Mouse (Mus musculus) forebrain, embryonic 10.5 days (tissue): ENCODE measurements around the gene Nol4l. TPM values are rescaled to one million over a fixed set of nuclear protein-coding genes. Genes with fewer than 3 reads are reported as not detected.
A peak's percentile ranks its signal among the peaks of the same experiment; 100 is the strongest.

Source experiments
- DNase-seq: peaks from one replicate; pipeline ENCODE4 v3.0.0-alpha.2; 2017; ENCODE audit warnings: low spot score; ENCODE audit errors: extremely low spot score
- H3K27ac ChIP-seq: fragments of 300-500 bp; sonication (generic); 2 replicates; pipeline ENCODE4 v1.5.1; 2016; ENCODE audit warnings: mild to moderate bottlenecking
- H3K27me3 ChIP-seq: fragments of 300-500 bp; sonication (generic); 2 replicates; pipeline ENCODE4 v1.6.1; 2016; ENCODE audit warnings: mild to moderate bottlenecking; ENCODE audit not compliant: poor library complexity, severe bottlenecking
- H3K36me3 ChIP-seq: fragments of 300-500 bp; sonication (generic); replicated peaks from 2 replicates; pipeline ENCODE4 v1.6.1; 2016; ENCODE audit warnings: mild to moderate bottlenecking, moderate library complexity
- H3K4me1 ChIP-seq: fragments of 300-500 bp; sonication (generic); 2 replicates; pipeline ENCODE4 v1.6.1; 2016
- H3K4me3 ChIP-seq: fragments of 300-500 bp; sonication (generic); 2 replicates; pipeline ENCODE4 v1.5.1; 2016; ENCODE audit warnings: mild to moderate bottlenecking, moderate library complexity
- H3K9me3 ChIP-seq: fragments of 300-500 bp; sonication (generic); 2 replicates; pipeline ENCODE4 v1.6.1; 2016; ENCODE audit warnings: mild to moderate bottlenecking, moderate library complexity
- WGBS: fragments of 180-500 bp; shearing (Covaris S2); methylation state at CpG from one replicate; pipeline ENCODE4 v1.1.7; 2016; 5-methylcytosine and 5-hydroxymethylcytosine counted together
- polyA plus RNA-seq: library from polyadenylated mRNA; unstranded; fragments of >200 nt; fragmentation: Nextera tagmentation; extraction: Ambion mirVana; gene quantifications from 2 replicates; pipeline ENCODE4 v1.2.1, GENCODE M21; 2016

The Nol4l gene
- polyA plus RNA-seq, 1 experiment from 2014 or later = 12.3 TPM

- Histone ChIP-seq H3K4me3 (peak overlapping the region; percentile 81), H3K36me3 (no peaks in the 10 kb centered on the region), H3K9me3 (no peaks in the 10 kb centered on the region), H3K4me1 (peaks cover 76% of the 10 kb centered on the region), H3K27ac (peak overlapping the region; percentile 91), H3K27me3 (peaks cover 12% of the 10 kb centered on the region)
- no peak for DNase-seq
- WGBS = 3% methylated on average over 5 of the region's 5 CpGs
Measured at GRCm38 (mm10) chr2:153442720-153443119, 87.1 kb downstream of the Nol4l start.

- no peak for DNase-seq
- H3K27ac ChIP-seq = peak overlapping the region; percentile 58; the same call in 1 of the 2 replicates
- peaks cover 83% of the 10 kb centered on the region for H3K4me1 ChIP-seq
- H3K9me3 ChIP-seq = no peaks in the 10 kb centered on the region
- no peaks in the 10 kb centered on the region for H3K27me3 ChIP-seq
- H3K4me3 ChIP-seq = 0 out of 2 replicates have a peak overlapping the region, but pooled peaks have one; percentile 81
- 39% methylated on average over 3 of the region's 3 CpGs for WGBS
- peaks cover 5% of the 10 kb centered on the region for H3K36me3 ChIP-seq
Measured at GRCm38 (mm10) chr2:153441228-153441627, 88.5 kb downstream of the Nol4l start.

- WGBS = 70% methylated on average over 2 of the region's 2 CpGs
- Histone ChIP-seq H3K27ac (peak overlapping the region; percentile 58; the same call in 1 of the 2 replicates), H3K36me3 (peaks cover 10% of the 10 kb centered on the region), H3K4me1 (peaks cover 83% of the 10 kb centered on the region), H3K9me3 (no peaks in the 10 kb centered on the region), H3K4me3 (0 out of 2 replicates have a peak overlapping the region, but pooled peaks have one; percentile 81), H3K27me3 (no peaks in the 10 kb centered on the region)
- DNase-seq = no peak
Measured at GRCm38 (mm10) chr2:153440755-153441154, 89.0 kb downstream of the Nol4l start.

GRCm38 (mm10) chr2:153437306-153437659, 92.5 kb downstream of the Nol4l start:
- peaks cover 41% of the 10 kb centered on the region for H3K36me3 ChIP-seq
- 49% methylated on average over 2 of the region's 2 CpGs for WGBS
- H3K27me3 ChIP-seq = no peaks in the 10 kb centered on the region
- no peak for DNase-seq
- H3K9me3 ChIP-seq = no peaks in the 10 kb centered on the region
- H3K4me3 ChIP-seq = no peak overlapping the region
- H3K4me1 ChIP-seq = peaks cover 86% of the 10 kb centered on the region
- H3K27ac ChIP-seq = peak overlapping the region; percentile 80

GRCm38 (mm10) chr2:153436641-153437305, 93.0 kb downstream of the Nol4l start:
- Histone ChIP-seq H3K4me1 (peaks cover 86% of the 10 kb centered on the region), H3K27me3 (no peaks in the 10 kb centered on the region), H3K27ac (peak overlapping the region; percentile 80), H3K4me3 (no peak overlapping the region), H3K9me3 (no peaks in the 10 kb centered on the region), H3K36me3 (peaks cover 46% of the 10 kb centered on the region)
- no peak for DNase-seq
- WGBS = 38% methylated on average over 6 of the region's 6 CpGs

- WGBS = 11% methylated on average over 9 of the region's 9 CpGs
- Histone ChIP-seq H3K36me3 (peaks cover 62% of the 10 kb centered on the region), H3K4me3 (0 out of 2 replicates have a peak overlapping the region, but pooled peaks have one; percentile 10), H3K27me3 (no peaks in the 10 kb centered on the region), H3K9me3 (no peaks in the 10 kb centered on the region), H3K27ac (peak overlapping the region; percentile 85), H3K4me1 (peaks cover 70% of the 10 kb centered on the region)
- no peak for DNase-seq
Measured at GRCm38 (mm10) chr2:153434880-153435831, 94.6 kb downstream of the Nol4l start.

GRCm38 (mm10) chr2:153433859-153434258, 95.9 kb downstream of the Nol4l start:
- Histone ChIP-seq H3K4me1 (peaks cover 67% of the 10 kb centered on the region), H3K9me3 (no peaks in the 10 kb centered on the region), H3K27ac (peak overlapping the region; percentile 85; the same call in 1 of the 2 replicates), H3K4me3 (no peak overlapping the region), H3K36me3 (peaks cover 74% of the 10 kb centered on the region), H3K27me3 (no peaks in the 10 kb centered on the region)
- DNase-seq = no peak
- 77% methylated on average over 3 of the region's 3 CpGs for WGBS

- Histone ChIP-seq H3K4me3 (no peak overlapping the region), H3K27ac (peak overlapping the region; percentile 72), H3K36me3 (peaks cover 84% of the 10 kb centered on the region)
Measured at GRCm38 (mm10) chr2:153432492-153432891, 97.3 kb downstream of the Nol4l start.

GRCm38 (mm10) chr2:153430571-153430970, 99.2 kb downstream of the Nol4l start:
- no peaks in the 10 kb centered on the region for H3K9me3 ChIP-seq
- peaks cover 78% of the 10 kb centered on the region for H3K36me3 ChIP-seq
- peaks cover 64% of the 10 kb centered on the region for H3K4me1 ChIP-seq
- DNase-seq = no peak
- 97% methylated on average over 1 of the region's 1 CpGs for WGBS
- H3K27me3 ChIP-seq = no peaks in the 10 kb centered on the region
- H3K27ac ChIP-seq = no peak overlapping the region
- H3K4me3 ChIP-seq = no peak overlapping the region

More at GRCm38 (mm10) chr2:153432492-153432891, 97.3 kb downstream of the Nol4l start:
- DNase-seq = no peak
- peaks cover 64% of the 10 kb centered on the region for H3K4me1 ChIP-seq
- H3K9me3 ChIP-seq = no peaks in the 10 kb centered on the region
- WGBS = 38% methylated on average over 7 of the region's 7 CpGs
- H3K27me3 ChIP-seq = no peaks in the 10 kb centered on the region

GRCm38 (mm10) chr2:153428485-153428884, 101.3 kb downstream of the Nol4l start:
- no peak for DNase-seq
- Histone ChIP-seq H3K4me1 (peaks cover 61% of the 10 kb centered on the region), H3K36me3 (peaks cover 69% of the 10 kb centered on the region), H3K9me3 (no peaks in the 10 kb centered on the region), H3K4me3 (no peak overlapping the region), H3K27me3 (no peaks in the 10 kb centered on the region), H3K27ac (no peak overlapping the region)
- WGBS = 80% methylated on average over 2 of the region's 2 CpGs

GRCm38 (mm10) chr2:153426931-153427330, 102.8 kb downstream of the Nol4l start:
- Histone ChIP-seq H3K4me3 (no peak overlapping the region), H3K27ac (peak overlapping the region; percentile 82), H3K36me3 (peaks cover 57% of the 10 kb centered on the region), H3K27me3 (no peaks in the 10 kb centered on the region), H3K4me1 (peaks cover 61% of the 10 kb centered on the region), H3K9me3 (no peaks in the 10 kb centered on the region)
- no peak for DNase-seq
- WGBS = 16% methylated on average over 2 of the region's 2 CpGs

GRCm38 (mm10) chr2:153425998-153426670, 103.6 kb downstream of the Nol4l start:
- Histone ChIP-seq H3K4me3 (peak overlapping the region; percentile 4; the same call in 1 of the 2 replicates), H3K27me3 (no peaks in the 10 kb centered on the region), H3K36me3 (peaks cover 49% of the 10 kb centered on the region), H3K27ac (peak overlapping the region; percentile 82), H3K4me1 (peaks cover 67% of the 10 kb centered on the region), H3K9me3 (no peaks in the 10 kb centered on the region)
- 24% methylated on average over 9 of the region's 9 CpGs for WGBS
- DNase-seq = peak; percentile 38
